Mouse (Mus musculus) stomach, embryonic 16.5 days (tissue): ENCODE results near the gene Robo4. TPM values are rescaled to one million over a fixed set of nuclear protein-coding genes. Genes with fewer than 3 reads are reported as not detected.
A peak's percentile ranks its signal among the peaks of the same experiment; 100 is the strongest.

Experiments used
- ATAC-seq: fragments of 200-750 bp; cut with Nextera tagmentation; 2 replicates; pipeline ENCODE4 v1.8.0; 2017; ENCODE audit warnings: moderate number of reproducible peaks, moderate TSS enrichment; ENCODE audit not compliant: insufficient read depth, low FRiP score
- H3K27ac ChIP-seq: fragments of 300-500 bp; sonication (generic); 2 replicates; pipeline ENCODE4 v1.5.1; 2014; ENCODE audit warnings: low read length
- H3K27me3 ChIP-seq: fragments of 300-500 bp; sonication (generic); 2 replicates; pipeline ENCODE4 v1.6.1; 2014; ENCODE audit warnings: low read length, control low read depth, mixed read lengths; ENCODE audit not compliant: control insufficient read depth, insufficient read depth
- H3K36me3 ChIP-seq: fragments of 300-500 bp; sonication (generic); 2 replicates; pipeline ENCODE4 v1.6.1; 2014; ENCODE audit warnings: low read length; ENCODE audit not compliant: control insufficient read depth, insufficient read depth
- H3K4me1 ChIP-seq: fragments of 300-500 bp; sonication (generic); 2 replicates; pipeline ENCODE4 v1.6.1; 2014; ENCODE audit warnings: low read length, control low read depth, mixed read lengths; ENCODE audit not compliant: control insufficient read depth, insufficient read depth
- H3K4me2 ChIP-seq: fragments of 300-500 bp; sonication (generic); 2 replicates; pipeline ENCODE4 v1.6.1; 2014; ENCODE audit warnings: low read depth, low read length, mixed read lengths
- H3K4me3 ChIP-seq: fragments of 300-500 bp; sonication (generic); replicated peaks from 2 replicates; pipeline ENCODE4 v1.5.1; 2014; ENCODE audit warnings: mild to moderate bottlenecking, low read length
- H3K9ac ChIP-seq: fragments of 300-500 bp; sonication (generic); 2 replicates; pipeline ENCODE4 v1.6.1; 2014; ENCODE audit warnings: low read length
- H3K9me3 ChIP-seq: fragments of 300-500 bp; sonication (generic); replicated peaks from 2 replicates; pipeline ENCODE4 v1.6.1; 2016; ENCODE audit warnings: low read length, control low read depth; ENCODE audit not compliant: control insufficient read depth
- WGBS: fragments of 180-500 bp; shearing (Covaris S2); extraction: QIAGEN DNeasy Blood & Tissue Kit; methylation state at CpG from one replicate; pipeline ENCODE4 v1.1.7; 2014; 5-methylcytosine and 5-hydroxymethylcytosine counted together
- polyA plus RNA-seq: library from polyadenylated mRNA; unstranded; fragments of >200 nt; fragmentation: Nextera tagmentation; extraction: Ambion mirVana; gene quantifications from 2 replicates; pipeline ENCODE4 v1.2.1, GENCODE M21; 2015

Gene Robo4
- polyA plus RNA-seq: 12.3 and 13.3 TPM in 2 replicates

DNA sequence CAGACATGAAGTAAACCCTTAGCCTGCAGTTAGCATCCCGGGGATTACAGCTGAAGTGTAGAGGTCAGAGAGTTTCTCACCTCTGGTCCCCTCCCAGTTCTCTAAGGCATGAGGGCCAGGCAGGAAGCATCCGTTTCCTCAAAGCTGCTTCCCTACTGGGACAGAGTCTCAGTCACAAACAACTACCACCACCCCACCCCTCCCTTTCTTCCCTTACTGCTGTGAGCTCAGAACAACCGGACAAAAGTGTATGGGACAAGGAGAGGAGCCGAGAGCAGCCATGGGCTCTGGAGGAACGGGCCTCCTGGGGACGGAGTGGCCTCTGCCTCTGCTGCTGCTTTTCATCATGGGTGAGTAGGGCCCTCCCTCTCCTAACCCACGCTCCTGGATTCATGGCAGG is at the start of gene Robo4:
Gene Robo4 (plus strand): TSS at position 96 of the 400 bp plus-strand sequence.
- Histone ChIP-seq H3K4me2 (no peak within 1 kb of the TSS), H3K9me3 (no peaks in the 10 kb centered on the region), H3K36me3 (no peaks in the 10 kb centered on the region), H3K4me1 (no peaks in the 10 kb centered on the region), H3K27ac (no peak within 1 kb of the TSS), H3K9ac (peak within 1 kb of the TSS; percentile 52; the same call in 1 of the 2 replicates), H3K27me3 (no peaks in the 10 kb centered on the region), H3K4me3 (peak within 1 kb of the TSS; percentile 31)
- WGBS: 23% methylated on average over 7 of the region's 7 CpGs
- ATAC-seq: peak; percentile 33; the same call in 1 of the 2 replicates

DNA sequence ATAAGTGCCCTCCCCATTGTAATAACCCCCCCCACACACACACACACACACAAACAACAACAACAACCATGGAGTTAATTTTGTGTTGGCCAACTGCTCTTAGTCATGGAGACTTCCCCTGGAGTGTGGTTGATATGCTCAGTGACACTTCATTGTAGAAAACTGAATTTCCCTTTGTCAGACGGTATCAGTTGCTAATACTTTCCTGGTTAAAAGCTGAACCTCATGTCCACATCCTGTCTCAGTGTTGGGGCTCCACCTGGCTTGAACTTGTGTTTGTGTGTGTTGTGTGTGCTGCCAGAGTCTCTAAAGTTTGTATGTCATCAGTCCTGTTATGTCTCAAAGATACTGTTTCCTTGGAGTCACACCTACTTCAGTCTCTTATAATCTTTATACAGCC is 47.2 kb upstream of the Robo4 start:
- Histone ChIP-seq H3K4me1 (peaks cover 2% of the 10 kb centered on the region), H3K36me3 (no peaks in the 10 kb centered on the region), H3K9me3 (no peaks in the 10 kb centered on the region), H3K4me3 (no peak overlapping the region), H3K27ac (no peak overlapping the region), H3K4me2 (no peak overlapping the region), H3K9ac (no peak overlapping the region), H3K27me3 (no peaks in the 10 kb centered on the region)
- ATAC-seq: no peak
- 66% methylated on average over 1 of the region's 1 CpGs for WGBS

DNA sequence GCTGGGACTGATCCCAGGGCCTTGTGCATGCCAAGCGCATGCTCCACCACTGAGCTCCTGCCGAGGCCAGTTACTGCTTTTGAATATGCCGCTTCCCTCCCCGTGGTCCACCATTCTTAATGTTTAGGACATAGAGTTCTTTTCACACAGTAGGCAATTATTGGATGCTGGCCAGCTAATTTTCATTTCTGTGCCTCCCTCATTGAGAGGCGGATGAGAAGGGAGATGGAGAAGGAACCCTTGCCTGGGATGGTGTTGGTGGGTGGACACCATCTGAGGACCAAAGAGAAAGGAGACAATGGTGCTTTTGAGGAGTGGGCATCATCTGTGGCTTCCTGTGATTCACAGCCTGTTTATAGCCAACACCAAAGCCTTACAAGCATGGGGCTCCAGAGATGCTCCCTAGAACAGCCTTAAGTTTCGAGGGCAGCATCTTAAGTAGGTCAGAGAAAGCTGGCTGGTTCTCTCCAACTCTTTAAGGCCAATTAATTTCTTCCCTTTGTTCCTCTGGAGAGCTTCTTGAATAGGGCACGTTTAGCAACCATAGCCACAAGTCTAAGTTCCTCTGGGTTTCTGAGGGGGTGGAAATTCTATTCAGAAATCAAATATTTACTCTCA is 42.9 kb upstream of the Robo4 start:
- no peak for ATAC-seq
- Histone ChIP-seq H3K9me3 (no peaks in the 10 kb centered on the region), H3K4me3 (no peak overlapping the region), H3K27me3 (no peaks in the 10 kb centered on the region), H3K27ac (peak overlapping the region; percentile 55; the same call in 1 of the 2 replicates), H3K4me1 (peaks cover 7% of the 10 kb centered on the region), H3K9ac (no peak overlapping the region), H3K36me3 (no peaks in the 10 kb centered on the region), H3K4me2 (no peak overlapping the region)
- 73% methylated on average over 7 of the region's 7 CpGs for WGBS

DNA sequence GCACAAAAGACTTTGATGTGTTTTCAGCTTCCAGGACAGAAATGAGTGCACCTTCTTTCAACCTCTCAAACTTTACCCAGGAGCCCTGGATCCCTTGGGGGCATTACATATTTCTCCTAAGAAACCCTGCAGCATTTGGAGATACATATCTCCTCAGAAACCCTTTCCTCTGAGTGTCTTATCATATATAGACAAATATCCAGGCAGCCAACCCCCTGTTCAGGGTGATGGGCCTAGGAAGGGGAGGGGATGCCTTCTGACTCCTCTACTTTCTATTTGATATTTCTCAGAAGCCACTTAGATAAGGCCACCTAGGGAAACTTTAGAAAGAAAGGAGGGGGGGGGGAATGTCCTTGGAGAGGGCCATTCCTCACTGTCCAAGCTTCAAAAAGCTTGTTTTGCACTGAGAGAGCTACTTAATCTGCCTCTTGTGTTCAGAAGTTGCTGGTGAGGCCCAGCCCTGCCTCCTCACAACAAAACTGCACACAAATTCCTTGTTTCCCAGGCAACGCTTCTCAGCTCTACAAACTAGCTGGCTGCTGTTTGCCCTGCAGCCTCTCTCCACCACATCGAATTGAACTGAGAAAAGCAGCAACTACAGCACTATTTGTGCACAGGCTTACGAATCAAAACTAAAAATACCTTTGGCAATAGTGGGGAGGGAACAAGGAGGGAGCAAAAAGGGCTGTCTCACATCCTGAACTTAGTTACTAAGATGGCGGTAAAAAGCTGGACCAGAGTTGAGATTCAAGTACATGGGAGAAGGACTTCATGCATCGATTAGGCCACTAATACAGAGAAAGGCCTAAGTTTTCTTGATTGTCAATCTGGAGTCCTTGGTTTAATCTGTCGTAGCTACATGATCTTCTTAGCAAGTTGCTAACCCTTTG is 42.1 kb upstream of the Robo4 start:
- peak; percentile 60; the same call in 1 of the 2 replicates for ATAC-seq
- WGBS: 47% methylated on average over 6 of the region's 6 CpGs
- H3K36me3 ChIP-seq: no peaks in the 10 kb centered on the region

DNA sequence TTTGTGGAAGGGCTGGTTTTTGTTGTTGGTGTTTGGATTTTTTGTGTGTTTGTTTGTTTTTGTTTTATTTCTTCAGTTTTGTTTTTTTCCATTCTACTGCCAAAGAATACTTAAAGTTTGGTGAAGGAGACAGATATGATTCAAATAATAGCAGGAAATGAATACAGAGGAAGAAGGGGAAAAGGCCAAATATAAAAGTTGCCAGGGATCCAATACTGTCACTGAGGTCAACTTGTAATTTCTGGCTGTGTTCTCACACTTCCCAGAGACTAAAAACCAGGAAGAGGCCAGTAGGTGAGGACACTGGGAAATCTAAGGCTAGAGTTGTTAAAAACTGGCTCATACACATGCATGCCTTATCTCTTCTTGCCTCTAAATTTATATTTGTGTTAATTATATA is 39.6 kb upstream of the Robo4 start:
- H3K36me3 ChIP-seq: no peaks in the 10 kb centered on the region
- H3K9ac ChIP-seq: no peak overlapping the region
- ATAC-seq: no peak
- no peaks in the 10 kb centered on the region for H3K27me3 ChIP-seq
- no peak overlapping the region for H3K4me3 ChIP-seq
- H3K4me1 ChIP-seq: peaks cover 7% of the 10 kb centered on the region
- H3K27ac ChIP-seq: no peak overlapping the region
- H3K4me2 ChIP-seq: no peak overlapping the region
- H3K9me3 ChIP-seq: no peaks in the 10 kb centered on the region

More for the DNA sequence above, 42.1 kb upstream of the Robo4 start:
- H3K4me3 ChIP-seq: no peak overlapping the region
- H3K9me3 ChIP-seq: no peaks in the 10 kb centered on the region
- H3K27me3 ChIP-seq: no peaks in the 10 kb centered on the region
- peaks cover 7% of the 10 kb centered on the region for H3K4me1 ChIP-seq
- no peak overlapping the region for H3K4me2 ChIP-seq
- H3K9ac ChIP-seq: no peak overlapping the region
- H3K27ac ChIP-seq: peak overlapping the region; percentile 55

DNA sequence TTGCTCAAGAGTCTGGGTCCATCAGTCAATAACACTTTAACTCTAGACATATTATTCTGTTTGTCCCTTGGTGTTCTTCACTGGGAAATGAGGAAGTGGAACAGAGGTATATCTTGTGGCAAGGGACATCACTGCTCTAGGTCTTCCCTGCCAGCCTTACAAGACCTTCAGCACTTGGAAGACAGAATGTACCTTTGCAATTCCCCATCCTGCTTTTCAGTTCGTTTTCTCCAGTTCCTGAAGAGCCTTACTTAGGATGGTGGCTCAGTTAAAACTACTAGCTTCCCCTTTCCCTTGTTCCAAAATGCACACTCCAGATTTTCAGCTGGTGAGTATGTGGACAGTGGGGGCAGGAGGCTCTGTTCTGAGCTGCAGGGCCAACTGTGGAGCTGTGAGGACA is 38.8 kb upstream of the Robo4 start:
- no peak for ATAC-seq
- WGBS: 59% methylated on average over 1 of the region's 1 CpGs
- H3K27ac ChIP-seq: no peak overlapping the region

DNA sequence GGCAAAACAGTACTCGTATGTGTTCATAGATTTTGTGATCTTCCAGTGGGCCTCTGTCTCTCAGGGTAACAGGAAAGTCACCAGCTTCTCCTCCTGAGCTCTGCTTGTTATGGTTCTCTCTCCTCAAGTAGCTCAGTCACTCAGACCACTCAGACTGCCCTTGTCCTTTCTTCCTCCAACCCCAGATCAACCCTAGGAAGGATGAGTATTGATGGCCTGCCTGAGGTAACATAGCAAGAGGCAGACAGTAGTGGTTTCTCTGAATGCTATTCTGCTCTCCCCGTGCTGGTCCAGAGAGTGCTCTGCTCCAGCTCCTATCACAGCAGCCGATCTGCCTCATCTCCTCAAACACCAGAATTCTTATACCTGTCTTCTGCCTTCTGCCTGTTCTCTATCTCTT is 38.1 kb upstream of the Robo4 start:
- H3K9ac ChIP-seq: no peak overlapping the region
- WGBS: 65% methylated on average over 3 of the region's 3 CpGs
- H3K9me3 ChIP-seq: no peaks in the 10 kb centered on the region
- H3K4me2 ChIP-seq: no peak overlapping the region
- peaks cover 7% of the 10 kb centered on the region for H3K4me1 ChIP-seq
- H3K27ac ChIP-seq: no peak overlapping the region
- no peak for ATAC-seq
- H3K36me3 ChIP-seq: no peaks in the 10 kb centered on the region
- H3K4me3 ChIP-seq: no peak overlapping the region
- H3K27me3 ChIP-seq: no peaks in the 10 kb centered on the region

More for the DNA sequence above, 38.8 kb upstream of the Robo4 start:
- no peak overlapping the region for H3K9ac ChIP-seq
- H3K9me3 ChIP-seq: no peaks in the 10 kb centered on the region
- H3K27me3 ChIP-seq: no peaks in the 10 kb centered on the region
- no peak overlapping the region for H3K4me2 ChIP-seq
- H3K4me3 ChIP-seq: no peak overlapping the region
- peaks cover 7% of the 10 kb centered on the region for H3K4me1 ChIP-seq
- H3K36me3 ChIP-seq: no peaks in the 10 kb centered on the region

DNA sequence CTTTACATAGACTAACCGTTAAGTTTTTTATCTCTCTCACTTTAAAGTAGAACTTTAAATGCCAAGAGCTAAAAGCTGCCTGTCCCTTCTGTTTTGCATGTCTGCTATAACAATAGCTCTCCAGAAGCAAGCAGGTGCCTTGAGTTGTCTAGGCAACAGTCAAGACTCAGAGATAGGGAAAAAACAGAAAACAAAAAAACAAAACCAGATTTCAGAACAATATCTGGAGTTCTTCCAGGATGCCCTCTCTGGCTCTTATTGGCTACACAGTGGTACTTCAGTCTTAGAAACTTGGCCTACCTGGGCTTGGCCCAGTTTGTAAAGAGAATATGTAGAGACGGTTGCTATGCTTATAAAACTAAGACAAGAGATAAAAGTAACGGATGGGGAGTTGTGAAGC is 37.3 kb upstream of the Robo4 start:
- Histone ChIP-seq H3K27me3 (no peaks in the 10 kb centered on the region), H3K36me3 (no peaks in the 10 kb centered on the region), H3K9ac (no peak overlapping the region), H3K4me3 (no peak overlapping the region), H3K4me1 (peaks cover 6% of the 10 kb centered on the region), H3K9me3 (no peaks in the 10 kb centered on the region), H3K27ac (no peak overlapping the region), H3K4me2 (no peak overlapping the region)
- ATAC-seq: no peak
- 70% methylated on average over 3 of the region's 3 CpGs for WGBS

DNA sequence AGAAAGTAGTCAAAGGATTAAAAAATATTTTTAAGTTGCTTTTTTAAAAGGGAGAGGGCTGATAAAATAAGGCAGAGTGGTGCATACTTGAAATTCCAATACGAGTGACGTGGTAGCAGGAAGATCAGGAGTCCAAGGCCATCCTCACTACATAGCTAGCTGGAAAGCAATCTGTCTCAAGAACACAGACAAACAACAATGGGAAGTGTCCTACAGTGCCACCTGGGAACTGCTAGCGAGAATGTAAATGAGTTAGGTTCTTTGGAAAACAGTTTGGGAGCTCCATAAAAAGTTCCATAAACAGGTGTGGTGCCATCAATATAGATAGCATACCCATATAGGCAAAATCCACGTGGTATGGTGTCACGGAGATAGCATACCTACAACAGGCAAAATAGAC is 36.0 kb upstream of the Robo4 start:
- 53% methylated on average over 5 of the region's 5 CpGs for WGBS
- Histone ChIP-seq H3K36me3 (no peaks in the 10 kb centered on the region), H3K27me3 (no peaks in the 10 kb centered on the region), H3K9me3 (no peaks in the 10 kb centered on the region), H3K9ac (no peak overlapping the region), H3K4me1 (no peaks in the 10 kb centered on the region), H3K27ac (no peak overlapping the region), H3K4me3 (no peak overlapping the region), H3K4me2 (no peak overlapping the region)
- no peak for ATAC-seq
